Mouse (Mus musculus) kidney, embryonic 14.5 days (tissue): ENCODE measurements around the gene Myh1. TPM values are rescaled to one million over a fixed set of nuclear protein-coding genes. Genes with fewer than 3 reads are reported as not detected.

Source experiments
- ATAC-seq: fragments of 200-750 bp; cut with Nextera tagmentation; 2 replicates; pipeline ENCODE4 v1.8.0; 2017; ENCODE audit warnings: moderate number of reproducible peaks, mild to moderate bottlenecking, moderate TSS enrichment, moderate library complexity; ENCODE audit not compliant: low FRiP score, low TSS enrichment
- H3K27ac ChIP-seq: fragments of 300-500 bp; sonication (generic); 2 replicates; pipeline ENCODE4 v1.5.1; 2014; ENCODE audit warnings: low read depth, mild to moderate bottlenecking, low read length, moderate library complexity, mixed read lengths
- H3K27me3 ChIP-seq: fragments of 300-500 bp; sonication (generic); 2 replicates; pipeline ENCODE4 v1.6.1; 2014; ENCODE audit warnings: mild to moderate bottlenecking, low read length; ENCODE audit not compliant: control insufficient read depth, insufficient read depth
- H3K36me3 ChIP-seq: fragments of 300-500 bp; sonication (generic); 2 replicates; pipeline ENCODE4 v1.6.1; 2014; ENCODE audit warnings: low read length, mixed read lengths; ENCODE audit not compliant: control insufficient read depth, insufficient read depth
- H3K4me1 ChIP-seq: fragments of 300-500 bp; sonication (generic); 2 replicates; pipeline ENCODE4 v1.6.1; 2014; ENCODE audit warnings: low read length, mixed read lengths; ENCODE audit not compliant: control insufficient read depth, insufficient read depth
- H3K4me2 ChIP-seq: fragments of 300-500 bp; sonication (generic); replicated peaks from 2 replicates; pipeline ENCODE4 v1.6.1; 2014; ENCODE audit warnings: low read depth, mild to moderate bottlenecking, low read length
- H3K4me3 ChIP-seq: fragments of 300-500 bp; sonication (generic); 2 replicates; pipeline ENCODE4 v1.5.1; 2014; ENCODE audit warnings: mild to moderate bottlenecking, low read length
- H3K9ac ChIP-seq: fragments of 300-500 bp; sonication (generic); 2 replicates; pipeline ENCODE4 v1.6.1; 2014; ENCODE audit warnings: low read depth, mild to moderate bottlenecking, low read length, moderate library complexity
- H3K9me3 ChIP-seq: fragments of 300-500 bp; sonication (generic); 2 replicates; pipeline ENCODE4 v1.6.1; 2016; ENCODE audit warnings: low read length; ENCODE audit not compliant: control insufficient read depth
- WGBS: fragments of 180-500 bp; shearing (Covaris S2); extraction: QIAGEN DNeasy Blood & Tissue Kit; methylation state at CpG from one replicate; pipeline ENCODE4 v1.1.7; 2014; 5-methylcytosine and 5-hydroxymethylcytosine counted together
- polyA plus RNA-seq: library from polyadenylated mRNA; unstranded; fragments of >200 nt; fragmentation: Nextera tagmentation; extraction: Ambion mirVana; gene quantifications from 2 replicates; pipeline ENCODE4 v1.2.1, GENCODE M21; 2014

The Myh1 gene
- polyA plus RNA-seq, 1 experiment from 2014 or later = 0.04 TPM

DNA sequence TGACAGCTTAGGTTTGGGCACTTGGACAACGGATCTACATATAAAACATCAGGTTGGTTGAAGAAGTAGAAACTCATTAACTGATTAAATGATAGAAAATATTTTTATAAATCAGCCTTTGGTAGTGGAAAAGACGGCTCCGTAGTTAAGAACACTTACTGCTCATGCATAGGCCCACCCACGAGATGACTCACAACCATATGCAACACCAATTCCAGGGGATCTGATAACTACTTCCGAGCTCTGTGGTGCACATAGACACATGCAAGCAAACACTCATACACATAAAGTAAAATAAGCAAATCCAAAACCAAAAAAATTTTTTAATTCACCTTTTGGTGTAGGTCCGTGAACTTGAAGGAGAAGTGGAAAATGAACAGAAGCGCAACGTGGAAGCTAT lies 22.0 kb downstream of the Myh1 start:
- H3K27ac ChIP-seq = no peak overlapping the region
- H3K4me2 ChIP-seq = no peak overlapping the region
- no peak for ATAC-seq
- H3K4me1 ChIP-seq = no peaks in the 10 kb centered on the region
- no peak overlapping the region for H3K4me3 ChIP-seq
- H3K9ac ChIP-seq = no peak overlapping the region
- 91% methylated on average over 8 of the region's 8 CpGs for WGBS
- no peaks in the 10 kb centered on the region for H3K9me3 ChIP-seq
- H3K27me3 ChIP-seq = no peaks in the 10 kb centered on the region
- H3K36me3 ChIP-seq = no peaks in the 10 kb centered on the region

DNA sequence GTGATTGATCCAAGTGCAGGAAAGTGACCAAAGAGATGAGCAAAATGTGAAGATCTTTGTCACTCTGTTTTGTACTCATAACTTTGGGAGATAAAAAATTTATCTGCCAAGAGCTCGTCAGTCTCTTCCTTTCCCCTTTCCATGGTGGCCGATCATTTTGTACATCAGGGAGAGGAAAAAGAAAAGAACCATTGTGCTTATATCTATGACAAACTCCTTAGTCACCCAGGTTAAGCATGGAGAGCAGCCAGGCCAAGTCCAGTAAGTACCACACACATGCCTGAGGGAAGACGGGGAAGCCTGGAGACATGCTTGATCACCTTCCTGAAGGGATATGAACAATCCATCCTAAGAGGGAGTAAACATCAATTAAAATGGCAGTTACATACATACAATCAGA lies 24.6 kb downstream of the Myh1 start:
- WGBS = 78% methylated on average over 3 of the region's 3 CpGs
- no peak for ATAC-seq
- no peak overlapping the region for H3K4me3 ChIP-seq

DNA sequence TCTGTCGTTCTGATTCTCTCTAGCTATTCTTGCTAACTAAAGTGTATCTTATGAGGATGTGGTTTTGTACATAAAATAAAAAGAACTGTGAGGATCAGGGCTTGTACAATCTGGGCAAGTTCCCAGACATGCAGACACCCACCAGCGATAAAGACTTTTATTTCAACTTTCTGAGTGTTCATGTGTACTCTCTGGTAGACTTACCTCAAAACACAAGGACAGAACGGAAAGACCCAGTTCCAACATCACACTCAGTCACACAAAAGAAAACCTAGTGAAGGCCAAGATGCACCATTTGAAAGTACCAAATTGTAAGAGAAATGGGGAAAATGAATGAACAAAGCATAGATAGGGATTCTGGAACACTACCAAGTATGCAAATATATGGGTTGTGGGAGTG lies 28.9 kb downstream of the Myh1 start:
- Histone ChIP-seq H3K4me2 (no peak overlapping the region), H3K9me3 (no peaks in the 10 kb centered on the region), H3K27me3 (no peaks in the 10 kb centered on the region), H3K27ac (no peak overlapping the region), H3K4me3 (no peak overlapping the region), H3K9ac (no peak overlapping the region), H3K36me3 (no peaks in the 10 kb centered on the region), H3K4me1 (no peaks in the 10 kb centered on the region)
- ATAC-seq = no peak
- 92% methylated on average over 3 of the region's 3 CpGs for WGBS

More for the DNA sequence above, 24.6 kb downstream of the Myh1 start:
- no peaks in the 10 kb centered on the region for H3K4me1 ChIP-seq
- no peaks in the 10 kb centered on the region for H3K27me3 ChIP-seq
- H3K4me2 ChIP-seq = no peak overlapping the region
- H3K36me3 ChIP-seq = no peaks in the 10 kb centered on the region
- no peak overlapping the region for H3K9ac ChIP-seq
- no peak overlapping the region for H3K27ac ChIP-seq
- H3K9me3 ChIP-seq = no peaks in the 10 kb centered on the region

DNA sequence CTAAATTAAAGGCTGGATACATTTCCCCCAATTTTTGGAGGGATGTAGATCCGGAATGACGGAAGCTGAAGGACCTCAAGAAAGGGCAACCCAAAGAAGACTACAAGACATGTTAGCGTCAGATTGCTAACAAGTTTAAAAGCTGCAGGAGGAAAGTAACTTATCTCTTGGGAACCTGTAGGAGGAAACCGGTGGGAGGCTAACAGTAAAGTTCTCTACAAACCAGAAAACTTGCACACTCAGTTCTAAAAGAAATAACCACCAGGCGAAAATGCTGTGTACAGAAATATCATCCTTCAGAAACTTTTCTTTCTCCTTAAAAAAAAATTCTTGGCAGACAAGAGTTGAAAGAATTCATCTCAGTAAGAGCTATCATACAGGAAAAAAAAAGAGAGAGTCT lies 29.3 kb downstream of the Myh1 start:
- Histone ChIP-seq H3K9me3 (no peaks in the 10 kb centered on the region), H3K27ac (no peak overlapping the region), H3K4me3 (no peak overlapping the region), H3K4me1 (no peaks in the 10 kb centered on the region), H3K36me3 (no peaks in the 10 kb centered on the region), H3K4me2 (no peak overlapping the region), H3K9ac (no peak overlapping the region), H3K27me3 (no peaks in the 10 kb centered on the region)
- ATAC-seq = no peak
- WGBS = 78% methylated on average over 5 of the region's 5 CpGs

DNA sequence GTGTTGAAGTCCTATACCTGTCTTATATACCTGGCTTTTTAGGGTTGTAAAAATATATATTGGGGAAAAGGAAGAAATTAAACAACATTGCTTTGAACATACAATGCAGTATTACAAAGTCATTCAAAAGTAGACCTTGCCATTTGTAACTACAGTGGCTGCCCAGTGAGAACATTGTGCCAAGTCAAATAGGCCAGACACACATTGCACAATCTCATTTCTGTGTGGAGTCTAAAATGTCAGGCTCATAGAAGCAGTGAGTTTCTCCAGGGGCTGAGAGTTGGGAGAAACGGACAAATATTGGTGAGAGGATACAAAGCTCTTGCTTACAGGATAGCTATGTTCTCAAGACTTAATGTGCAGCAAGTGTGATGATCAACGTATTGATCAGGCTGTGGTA lies 30.1 kb downstream of the Myh1 start:
- Histone ChIP-seq H3K27ac (no peak overlapping the region), H3K4me1 (no peaks in the 10 kb centered on the region), H3K4me3 (no peak overlapping the region), H3K4me2 (no peak overlapping the region), H3K9me3 (no peaks in the 10 kb centered on the region), H3K36me3 (no peaks in the 10 kb centered on the region), H3K27me3 (no peaks in the 10 kb centered on the region), H3K9ac (no peak overlapping the region)
- 83% methylated on average over 2 of the region's 2 CpGs for WGBS
- no peak for ATAC-seq

DNA sequence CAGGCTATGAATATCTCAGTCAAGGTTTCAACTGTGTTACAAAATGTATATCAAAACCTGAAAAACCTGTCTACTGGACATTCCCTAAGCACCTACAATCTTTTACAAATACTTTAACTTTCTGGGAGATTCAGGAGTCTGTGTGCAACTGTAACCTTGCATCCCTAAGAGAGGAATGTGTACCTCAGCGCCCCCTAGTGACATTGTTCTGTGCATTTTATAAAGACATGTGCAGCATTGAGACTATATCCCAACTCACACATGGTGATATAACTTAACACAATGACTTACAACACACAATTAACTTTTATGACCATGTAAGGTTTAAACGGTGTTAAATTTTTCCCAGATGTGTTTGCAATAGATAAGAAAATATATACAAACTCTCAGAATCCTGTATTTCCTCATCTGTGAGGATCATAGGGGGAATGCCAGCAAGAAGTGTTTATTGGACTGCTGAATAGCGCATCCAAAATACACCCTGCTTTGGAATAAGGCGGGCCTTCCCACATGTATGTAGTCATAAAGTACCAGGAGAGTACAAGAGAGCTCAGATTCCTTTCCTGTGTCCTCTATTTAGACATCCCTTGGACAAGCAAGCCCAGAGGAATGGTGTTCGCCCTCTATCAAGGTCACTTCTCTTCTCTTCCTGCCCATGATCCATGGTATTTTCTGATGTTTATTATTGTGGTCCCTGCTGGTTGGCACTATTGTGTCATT lies 35.9 kb downstream of the Myh1 start:
- Histone ChIP-seq H3K4me2 (no peak overlapping the region), H3K4me1 (no peaks in the 10 kb centered on the region), H3K27ac (no peak overlapping the region), H3K27me3 (no peaks in the 10 kb centered on the region), H3K9ac (no peak overlapping the region), H3K9me3 (no peaks in the 10 kb centered on the region), H3K36me3 (no peaks in the 10 kb centered on the region), H3K4me3 (no peak overlapping the region)
- ATAC-seq = no peak
- 61% methylated on average over 5 of the region's 5 CpGs for WGBS

DNA sequence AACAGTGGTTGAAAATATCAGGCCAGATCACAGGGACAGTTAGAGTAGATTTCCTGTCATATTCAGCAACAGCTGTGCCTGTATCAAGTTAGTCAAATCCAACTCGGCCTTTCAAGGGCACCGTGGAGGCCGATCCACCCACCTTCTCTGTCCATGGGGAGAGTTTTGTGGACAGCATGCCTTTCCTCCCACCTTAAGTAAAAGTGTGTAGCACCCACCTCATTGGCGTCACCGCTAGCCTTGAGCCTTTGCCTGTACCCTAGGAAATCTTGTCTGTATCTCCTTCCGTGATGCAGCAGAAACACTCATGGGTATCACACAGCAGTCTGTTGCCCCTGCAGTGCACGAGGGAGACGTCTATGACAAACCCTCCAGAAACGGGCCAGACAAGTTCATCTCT lies 36.9 kb downstream of the Myh1 start:
- WGBS = 82% methylated on average over 9 of the region's 9 CpGs
- H3K4me2 ChIP-seq = no peak overlapping the region
- no peak for ATAC-seq
- no peaks in the 10 kb centered on the region for H3K36me3 ChIP-seq
- H3K4me1 ChIP-seq = no peaks in the 10 kb centered on the region
- H3K4me3 ChIP-seq = no peak overlapping the region
- H3K9me3 ChIP-seq = no peaks in the 10 kb centered on the region
- no peaks in the 10 kb centered on the region for H3K27me3 ChIP-seq
- H3K9ac ChIP-seq = no peak overlapping the region
- no peak overlapping the region for H3K27ac ChIP-seq

DNA sequence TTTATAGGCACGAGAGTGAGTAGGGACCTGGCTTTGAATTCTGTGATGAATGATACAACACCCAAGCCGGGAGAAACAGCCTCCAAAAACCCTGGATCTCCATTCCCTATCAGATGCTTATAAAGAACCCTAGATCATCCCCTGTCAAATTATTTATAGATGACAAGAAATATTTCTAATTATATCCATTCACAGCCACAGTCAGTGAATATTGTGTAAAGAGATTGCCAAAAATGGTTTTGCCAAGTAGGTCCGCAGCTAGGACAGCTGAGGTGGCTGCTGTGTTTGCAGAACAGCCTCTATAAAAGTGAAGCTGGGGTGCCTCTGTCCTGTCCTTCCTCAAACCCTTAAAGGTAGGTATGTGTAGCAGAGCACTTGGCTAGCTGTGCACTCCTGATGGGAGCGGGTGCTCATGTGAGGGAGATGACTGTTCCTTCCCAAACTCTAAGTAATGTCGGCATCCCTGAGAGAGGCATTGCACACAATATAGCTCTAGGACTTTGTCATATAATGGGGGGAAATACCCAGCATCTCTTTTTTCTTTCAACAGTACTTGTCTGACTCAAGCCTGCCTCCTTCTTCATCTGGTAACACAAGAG lies 37.7 kb downstream of the Myh1 start, which contains the start of gene Myh4:
Myh4 (plus strand) TSS at position 549 of the 599 bp plus-strand sequence.
- H3K27me3 ChIP-seq = no peaks in the 10 kb centered on the region
- no peaks in the 10 kb centered on the region for H3K4me1 ChIP-seq
- no peaks in the 10 kb centered on the region for H3K9me3 ChIP-seq
- H3K36me3 ChIP-seq = no peaks in the 10 kb centered on the region
- no peak within 1 kb of the TSS for H3K27ac ChIP-seq
- H3K9ac ChIP-seq = no peak within 1 kb of the TSS
- H3K4me3 ChIP-seq = no peak within 1 kb of the TSS
- H3K4me2 ChIP-seq = no peak within 1 kb of the TSS
- no peak for ATAC-seq
- 70% methylated on average over 5 of the region's 5 CpGs for WGBS

DNA sequence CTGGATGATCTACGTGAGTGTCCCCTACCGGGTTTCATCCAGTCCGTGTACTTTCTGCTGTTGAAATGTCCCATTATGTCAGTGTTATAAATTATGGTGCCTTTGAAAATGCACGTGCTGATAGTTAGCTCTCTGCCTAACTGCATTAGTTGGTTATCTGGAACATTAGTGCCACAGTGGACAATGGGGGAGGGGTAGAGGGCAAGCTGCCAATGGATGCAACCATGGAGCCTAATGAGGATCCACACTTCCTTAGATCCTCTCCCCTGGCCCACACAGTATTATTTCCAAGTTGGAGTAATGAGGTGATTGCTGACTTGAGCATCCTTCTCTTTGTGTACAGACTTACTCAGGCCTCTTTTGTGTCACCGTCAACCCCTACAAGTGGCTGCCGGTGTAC lies 41.2 kb downstream of the Myh1 start:
- no peak overlapping the region for H3K9ac ChIP-seq
- H3K4me3 ChIP-seq = no peak overlapping the region
- H3K36me3 ChIP-seq = no peaks in the 10 kb centered on the region
- 86% methylated on average over 6 of the region's 6 CpGs for WGBS
- H3K27me3 ChIP-seq = no peaks in the 10 kb centered on the region
- H3K9me3 ChIP-seq = no peaks in the 10 kb centered on the region
- H3K27ac ChIP-seq = no peak overlapping the region
- no peak overlapping the region for H3K4me2 ChIP-seq
- no peaks in the 10 kb centered on the region for H3K4me1 ChIP-seq
- ATAC-seq = no peak
